Mouse (Mus musculus): Measurements from ENCODE around the gene Cacna1c.

The Cacna1c gene

GRCm38 (mm10) chr6:119196382-119197305 is at the start of gene Cacna1c:
Gene Cacna1c, minus strand, starts transcription at chr6:119196418.
- peak; percentile 40 for DNase-seq (ENCODE audit: low spot score)

DNA sequence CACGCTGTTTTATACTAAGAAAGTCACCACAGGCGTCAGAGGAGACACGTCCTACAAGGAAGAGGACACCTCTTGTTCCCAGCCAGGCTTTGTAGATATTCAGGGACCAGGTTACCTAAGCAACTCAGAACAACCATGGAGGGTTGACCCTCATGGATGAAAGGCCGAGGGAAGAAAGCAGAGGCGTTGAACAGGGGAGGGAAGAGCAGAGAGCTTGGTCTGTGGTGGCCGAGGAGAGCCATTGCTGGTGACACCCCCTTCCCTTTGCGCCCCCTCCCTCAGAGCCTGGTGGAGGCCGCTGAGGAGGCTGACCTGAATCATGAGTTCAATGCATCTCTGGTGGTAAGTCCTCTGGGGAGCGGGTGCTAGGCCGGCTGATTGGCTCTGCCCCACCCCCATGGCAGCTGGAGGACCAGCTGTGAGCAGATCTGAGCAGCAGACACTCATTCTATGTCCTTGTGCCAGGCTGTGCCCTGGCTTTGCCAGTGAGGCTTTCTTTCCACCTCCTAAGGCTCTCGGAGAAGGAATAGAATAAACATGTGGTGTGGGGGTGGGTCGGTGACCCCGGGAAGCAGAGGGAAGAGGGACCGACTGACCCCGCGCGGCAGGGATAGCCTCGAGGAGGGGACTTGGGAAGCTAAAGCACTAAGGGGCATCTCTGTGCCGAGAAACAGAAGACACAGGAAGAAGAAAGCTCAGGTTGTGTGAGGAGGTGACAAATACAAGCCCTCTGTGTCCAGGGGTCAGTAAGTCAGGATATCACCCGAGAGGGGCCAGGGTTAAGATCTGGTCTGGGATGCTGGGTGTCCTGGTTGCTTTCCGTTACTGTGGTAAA is 44.9 kb upstream of the Cacna1c start:
- DNase-seq (ENCODE audit: low spot score): no peak

DNA sequence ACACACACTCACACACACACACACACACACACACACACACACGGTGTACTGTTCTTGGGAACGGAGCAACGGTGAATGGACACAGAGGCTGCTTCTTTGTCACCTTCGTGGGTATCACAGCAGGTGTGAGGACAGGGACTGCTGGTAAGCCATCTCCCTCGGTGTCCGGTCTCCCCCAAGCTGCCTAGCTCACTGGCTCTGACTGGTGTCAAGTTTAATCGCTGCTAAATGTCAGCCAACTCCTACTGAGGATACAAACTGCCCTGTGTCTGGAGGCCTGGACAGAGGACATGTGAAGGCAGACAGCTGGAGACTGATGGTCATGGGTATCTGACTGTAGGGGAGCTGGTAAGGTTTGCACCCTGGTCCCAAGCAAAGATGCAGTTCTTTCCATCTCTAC is 44.0 kb upstream of the Cacna1c start:
- DNase-seq (ENCODE audit: low spot score): no peak

DNA sequence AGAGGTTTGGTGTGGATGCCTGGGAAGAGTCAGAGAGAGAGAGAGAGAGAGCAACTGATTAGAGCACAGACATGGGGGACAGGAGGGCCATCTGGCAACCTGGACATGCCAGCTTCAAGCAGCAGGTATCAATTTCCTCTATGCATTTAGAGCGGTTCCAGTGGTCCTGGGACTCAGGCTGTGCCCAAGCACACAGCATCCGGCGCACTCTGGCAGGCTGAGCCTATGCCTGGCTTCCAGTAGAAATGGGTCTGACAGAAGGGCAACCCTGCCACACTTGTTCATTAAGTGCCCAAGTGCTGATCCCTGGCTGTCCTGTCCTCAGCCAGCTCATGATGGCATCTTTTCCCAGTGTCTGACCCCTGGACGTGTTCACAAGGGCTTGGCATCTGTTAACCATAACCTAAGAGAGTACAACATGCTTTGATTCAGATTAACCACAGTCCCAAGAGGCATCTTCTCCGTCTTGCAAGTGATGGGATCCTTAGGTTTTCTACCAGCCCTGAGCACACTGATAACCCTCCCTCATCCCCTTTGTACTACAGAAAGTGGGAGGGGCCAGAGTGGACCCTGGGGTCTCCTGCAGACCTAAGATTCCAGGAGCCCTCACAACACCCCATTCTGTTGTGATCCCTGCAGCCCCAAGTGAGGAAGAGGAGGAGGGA is 43.3 kb upstream of the Cacna1c start:
- DNase-seq (ENCODE audit: low spot score): no peak

GRCm38 (mm10) chr6:119237427-119237989 is 41.3 kb upstream of the Cacna1c start:
- no peak for DNase-seq (ENCODE audit: low spot score)

DNA sequence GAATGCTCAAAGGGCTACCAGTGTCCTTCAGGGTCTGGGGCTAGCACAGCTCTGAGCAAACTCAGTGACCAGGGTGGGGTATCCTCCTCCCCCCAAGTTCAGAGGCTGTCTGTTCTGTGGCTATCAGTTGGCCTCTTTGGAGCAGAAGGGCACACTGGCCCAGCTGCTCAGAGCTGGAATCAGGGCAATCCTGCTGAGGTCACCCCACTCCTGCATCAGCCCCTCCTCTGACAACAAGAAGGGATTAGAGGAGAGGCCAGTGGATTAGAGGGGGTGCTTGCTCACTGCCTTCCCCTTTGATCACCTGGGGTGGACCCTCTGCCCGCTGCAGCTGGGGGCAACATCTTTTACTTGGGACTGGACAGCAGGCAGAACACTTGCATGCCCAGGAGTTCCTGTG is 40.0 kb upstream of the Cacna1c start, which contains the start of gene Cacna2d4:
Cacna2d4 (plus strand) TSS at position 286 of the 400 bp plus-strand sequence.
- no peak for DNase-seq (ENCODE audit: low spot score)

GRCm38 (mm10) chr6:119235441-119235840 is 39.2 kb upstream of the Cacna1c start:
- no peak for DNase-seq (ENCODE audit: low spot score)

DNA sequence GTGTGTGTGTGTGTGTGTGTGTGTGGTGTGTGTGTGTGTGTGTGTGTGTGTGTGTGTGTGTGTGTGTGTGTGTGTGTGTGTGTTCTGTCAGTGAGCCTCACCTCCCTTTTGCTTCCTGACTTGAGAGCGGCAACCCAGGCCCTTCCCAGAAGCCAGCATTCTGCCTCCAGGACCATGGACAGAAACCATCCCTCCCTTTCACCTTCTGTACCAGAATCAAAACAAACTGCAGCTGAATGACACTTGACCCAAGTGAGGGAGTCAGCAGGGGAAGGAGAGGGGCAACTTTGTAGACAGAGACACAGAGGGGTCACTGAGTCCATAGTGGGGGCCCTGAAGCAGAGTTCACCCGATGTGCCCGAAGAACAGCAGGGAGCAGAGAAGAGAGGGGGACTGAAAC is 36.8 kb upstream of the Cacna1c start:
- peak; percentile 70 for DNase-seq (ENCODE audit: low spot score)

GRCm38 (mm10) chr6:119228861-119229603 is 32.8 kb upstream of the Cacna1c start:
- no peak for DNase-seq (ENCODE audit: low spot score)

DNA sequence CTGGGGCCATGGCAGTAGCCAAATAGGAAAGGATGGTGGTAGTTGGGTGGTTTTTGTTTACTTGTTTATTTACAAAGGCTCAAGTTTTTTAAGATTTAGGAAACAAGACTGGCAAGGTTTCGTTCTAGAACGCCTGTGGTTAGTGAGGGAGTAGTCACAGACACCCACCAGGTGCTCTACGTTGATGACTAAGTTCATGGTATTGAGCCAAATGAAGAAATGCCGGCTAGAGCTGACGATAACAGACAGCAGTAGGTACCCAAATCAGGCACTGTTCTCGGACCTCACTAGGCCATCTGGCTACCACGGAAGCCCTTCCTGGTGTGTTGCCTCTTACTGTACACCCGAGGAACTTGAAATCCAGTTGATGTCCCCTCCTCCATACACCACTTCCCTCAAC is 30.8 kb upstream of the Cacna1c start:
- DNase-seq (ENCODE audit: low spot score): no peak

DNA sequence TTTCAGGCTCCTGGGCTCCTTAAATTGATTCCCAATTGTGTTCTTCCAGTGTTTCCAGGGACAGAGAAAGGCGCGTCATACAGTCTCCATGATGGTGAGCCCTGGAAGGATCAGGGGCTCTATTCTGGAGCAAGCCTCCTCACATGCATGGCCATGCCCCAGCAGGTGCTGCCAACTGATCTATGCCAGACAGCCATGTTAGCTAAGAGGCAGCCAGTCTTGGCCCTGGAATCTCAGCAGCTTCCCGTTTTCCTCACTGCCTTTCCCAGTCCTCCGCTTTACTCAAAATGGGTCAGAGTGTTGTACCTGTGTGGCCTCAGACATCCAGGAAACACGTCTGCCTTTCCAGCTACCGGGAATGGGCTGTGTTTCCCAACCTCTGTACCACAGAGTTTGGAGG is 29.5 kb upstream of the Cacna1c start:
- DNase-seq (ENCODE audit: low spot score): no peak

DNA sequence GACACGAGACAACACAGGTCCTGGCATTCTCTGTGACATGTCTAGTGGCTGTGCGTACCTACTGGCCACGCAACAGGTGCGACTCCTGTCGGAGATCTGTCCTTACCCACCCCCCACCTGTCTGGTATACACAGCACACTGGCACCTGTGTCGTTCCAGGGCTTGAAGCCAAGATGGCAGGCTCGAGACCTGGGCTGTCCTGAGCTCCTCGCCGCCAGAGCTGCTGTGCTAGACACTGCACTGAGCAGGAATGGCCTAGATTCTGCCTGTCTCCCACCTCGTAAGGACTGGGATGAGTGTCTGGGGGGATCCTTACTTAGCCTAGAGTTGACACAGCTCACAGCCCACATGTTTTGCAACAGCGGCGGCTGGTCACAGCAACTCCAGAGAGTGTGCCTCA is 29.0 kb upstream of the Cacna1c start:
- DNase-seq (ENCODE audit: low spot score): no peak

GRCm38 (mm10) chr6:119224451-119225195 is 28.4 kb upstream of the Cacna1c start:
- no peak for DNase-seq (ENCODE audit: low spot score)

DNA sequence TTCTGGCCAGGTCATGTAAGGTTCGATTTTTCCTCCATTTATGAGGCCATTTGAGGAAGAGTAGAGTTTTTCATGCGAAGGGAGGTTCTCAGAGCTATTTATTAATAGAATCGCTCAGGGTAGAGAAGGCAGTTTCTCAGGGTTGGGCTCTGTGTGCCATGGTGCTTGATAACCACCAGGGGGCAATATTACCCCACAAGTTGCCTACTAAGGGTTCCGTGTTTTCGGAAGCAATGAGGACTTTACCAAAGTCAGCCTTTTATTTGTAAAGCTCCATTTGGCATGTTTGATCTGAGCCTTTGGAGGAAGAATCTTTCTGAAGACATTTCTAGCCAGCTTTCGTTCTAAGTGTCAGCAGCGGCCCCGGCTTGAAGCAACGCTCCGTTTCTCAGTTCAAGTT is 24.1 kb upstream of the Cacna1c start:
- DNase-seq (ENCODE audit: low spot score): peak; percentile 73

DNA sequence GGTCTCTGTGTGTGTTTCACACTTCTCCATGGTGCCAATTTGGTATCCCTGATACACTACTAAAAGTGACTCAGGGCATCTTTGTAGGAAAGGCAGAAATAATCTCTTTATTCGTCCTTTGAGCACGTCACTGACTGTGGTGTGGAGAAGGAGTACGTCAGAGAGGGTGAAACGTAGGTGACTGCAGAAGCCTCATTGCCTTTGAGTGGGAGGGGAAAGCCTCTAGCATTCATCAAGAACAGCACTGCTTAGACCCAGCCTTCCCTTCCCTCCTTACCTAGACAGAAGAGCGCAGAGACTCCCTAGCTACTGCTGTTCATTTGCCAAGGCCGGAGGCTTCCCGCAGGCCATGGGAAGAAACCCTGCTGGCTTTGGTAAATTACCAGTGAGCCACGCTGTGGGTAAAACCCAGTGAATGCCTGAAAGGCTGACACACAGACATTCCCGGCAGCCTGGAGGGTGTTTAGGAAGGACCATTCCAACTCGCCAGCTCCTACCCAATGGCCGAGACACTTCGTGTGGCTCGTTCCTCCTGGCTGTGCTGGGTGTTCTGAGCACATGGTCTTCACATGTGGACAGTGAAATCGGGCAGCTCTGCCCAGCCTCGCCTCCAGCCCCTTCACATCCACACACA is 23.1 kb upstream of the Cacna1c start:
- no peak for DNase-seq (ENCODE audit: low spot score)

DNA sequence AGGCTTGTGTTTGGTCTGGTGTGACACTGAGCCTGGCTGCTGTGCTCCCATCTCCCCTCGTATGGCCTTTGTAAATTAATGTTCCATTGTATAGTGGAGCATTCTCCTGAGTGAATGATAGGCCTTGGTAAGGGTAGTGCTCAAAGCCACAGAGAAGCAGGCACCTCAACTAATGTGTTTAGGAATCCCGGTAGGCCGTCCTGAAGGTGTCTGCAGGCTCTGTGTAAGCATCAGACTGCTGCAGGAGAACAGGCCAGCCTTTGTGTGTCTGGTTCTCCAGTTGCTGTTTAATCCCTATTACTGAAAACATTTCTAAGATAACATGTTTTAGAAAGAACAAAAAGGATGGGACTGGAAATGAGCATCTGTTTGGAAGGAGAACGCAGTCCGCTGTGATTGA is 22.4 kb upstream of the Cacna1c start:
- no peak for DNase-seq (ENCODE audit: low spot score)

GRCm38 (mm10) chr6:119217661-119218060 is 21.4 kb upstream of the Cacna1c start:
- DNase-seq (ENCODE audit: low spot score): no peak

GRCm38 (mm10) chr6:119215040-119215613 is 18.9 kb upstream of the Cacna1c start:
- DNase-seq (ENCODE audit: low spot score): no peak

- no peak for DNase-seq (ENCODE audit: low spot score)
Measured at GRCm38 (mm10) chr6:119214190-119214589, 18.0 kb upstream of the Cacna1c start.

DNA sequence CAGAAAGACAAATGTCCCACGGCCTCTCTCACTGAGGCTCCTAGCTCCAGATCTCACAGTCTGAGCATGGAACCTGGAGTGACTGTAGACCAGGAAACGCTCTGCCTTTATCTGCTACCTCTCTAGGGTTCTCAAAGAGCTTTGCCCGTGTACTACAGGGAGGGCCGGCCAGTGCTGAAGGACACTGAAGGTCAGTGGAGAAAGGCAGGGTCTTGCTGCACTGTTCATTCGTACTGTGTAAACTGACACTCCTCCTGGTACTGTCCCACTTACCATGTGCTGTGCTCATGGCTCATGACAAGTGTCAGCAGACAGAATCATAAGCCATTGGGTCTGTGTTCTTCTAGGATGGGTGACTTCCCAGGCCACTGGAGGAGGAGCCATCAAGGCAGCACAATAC is 17.2 kb upstream of the Cacna1c start:
- DNase-seq (ENCODE audit: low spot score): no peak
